Mouse (Mus musculus) neural tube, embryonic 13.5 days (tissue): Measurements from ENCODE around the gene Nfe2. TPM values are rescaled to one million over a fixed set of nuclear protein-coding genes. Genes with fewer than 3 reads are reported as not detected.
"Not testable (repeated sequence)": the region's sequence is repeated elsewhere in the genome, so short reads cannot be mapped to it uniquely, and the experiment has no call there.

Experiments used
- ATAC-seq: fragments of 200-750 bp; cut with Nextera tagmentation; 2 replicates; pipeline ENCODE4 v1.8.0; 2017; ENCODE audit warnings: low read depth, mild to moderate bottlenecking, moderate TSS enrichment, moderate library complexity
- H3K27ac ChIP-seq: fragments of 300-500 bp; sonication (generic); replicated peaks from 2 replicates; pipeline ENCODE4 v1.5.1; 2015; ENCODE audit warnings: moderate library complexity, mild to moderate bottlenecking, inconsistent platforms
- H3K27me3 ChIP-seq: fragments of 300-500 bp; sonication (generic); 2 replicates; pipeline ENCODE4 v1.6.1; 2015; ENCODE audit warnings: mild to moderate bottlenecking, inconsistent platforms
- H3K36me3 ChIP-seq: fragments of 300-500 bp; sonication (generic); 2 replicates; pipeline ENCODE4 v1.6.1; 2015; ENCODE audit warnings: mild to moderate bottlenecking, inconsistent platforms
- H3K4me1 ChIP-seq: fragments of 300-500 bp; sonication (generic); replicated peaks from 2 replicates; pipeline ENCODE4 v1.6.1; 2015; ENCODE audit warnings: inconsistent platforms
- H3K4me2 ChIP-seq: fragments of 300-500 bp; sonication (generic); 2 replicates; pipeline ENCODE4 v1.6.1; 2015; ENCODE audit warnings: inconsistent platforms, mild to moderate bottlenecking, moderate library complexity
- H3K4me3 ChIP-seq: fragments of 300-500 bp; sonication (generic); 2 replicates; pipeline ENCODE4 v1.5.1; 2015; ENCODE audit warnings: mild to moderate bottlenecking, inconsistent platforms
- H3K9ac ChIP-seq: fragments of 300-500 bp; sonication (generic); 2 replicates; pipeline ENCODE4 v1.6.1; 2015; ENCODE audit warnings: moderate library complexity, mild to moderate bottlenecking, inconsistent platforms
- H3K9me3 ChIP-seq: fragments of 300-500 bp; sonication (generic); 2 replicates; pipeline ENCODE4 v1.6.1; 2016; ENCODE audit warnings: inconsistent platforms
- WGBS: fragments of 180-500 bp; shearing (Covaris S2); methylation state at CpG from one replicate; pipeline ENCODE4 v1.1.7; 2015; 5-methylcytosine and 5-hydroxymethylcytosine counted together
- polyA plus RNA-seq: library from polyadenylated mRNA; unstranded; fragments of >200 nt; fragmentation: Nextera tagmentation; extraction: Ambion mirVana; gene quantifications from 2 replicates; pipeline ENCODE4 v1.2.1, GENCODE M21; 2015

The Nfe2 gene
- polyA plus RNA-seq, 1 experiment from 2014 or later = 1.3 TPM

GRCm38 (mm10) chr15:103285778-103286417, 27.7 kb upstream of the Nfe2 start:
- Histone ChIP-seq H3K27me3 (no peaks in the 10 kb centered on the region), H3K27ac (peak overlapping the region; percentile 75), H3K36me3 (0 out of 2 replicates have a peak, but pooled peaks cover 5% of the 10 kb centered on the region), H3K4me2 (no peak overlapping the region), H3K9me3 (no peaks in the 10 kb centered on the region), H3K4me3 (no peak overlapping the region), H3K9ac (no peak overlapping the region), H3K4me1 (peaks cover 56% of the 10 kb centered on the region)
- 58% methylated on average over 1 of the region's 1 CpGs for WGBS
- ATAC-seq = no peak

- no peaks in the 10 kb centered on the region for H3K27me3 ChIP-seq
- no peak overlapping the region for H3K4me2 ChIP-seq
- H3K36me3 ChIP-seq = no peaks in the 10 kb centered on the region
- H3K4me3 ChIP-seq = no peak overlapping the region
- no peak overlapping the region for H3K9ac ChIP-seq
- H3K27ac ChIP-seq = peak overlapping the region; percentile 75
- ATAC-seq = no peak
- peaks cover 46% of the 10 kb centered on the region for H3K4me1 ChIP-seq
- no peaks in the 10 kb centered on the region for H3K9me3 ChIP-seq
- 38% methylated on average over 2 of the region's 2 CpGs for WGBS
Measured at GRCm38 (mm10) chr15:103284647-103285046, 26.4 kb upstream of the Nfe2 start.

- Histone ChIP-seq H3K9ac (no peak overlapping the region), H3K9me3 (no peaks in the 10 kb centered on the region), H3K4me2 (no peak overlapping the region), H3K36me3 (no peaks in the 10 kb centered on the region), H3K4me3 (no peak overlapping the region), H3K4me1 (peaks cover 42% of the 10 kb centered on the region), H3K27ac (peak overlapping the region; percentile 75; the same call in 1 of the 2 replicates), H3K27me3 (no peaks in the 10 kb centered on the region)
- ATAC-seq = no peak
- 42% methylated on average over 3 of the region's 3 CpGs for WGBS
Measured at GRCm38 (mm10) chr15:103284066-103284465, 25.9 kb upstream of the Nfe2 start.

- Histone ChIP-seq H3K27me3 (no peaks in the 10 kb centered on the region), H3K4me1 (peaks cover 53% of the 10 kb centered on the region), H3K9ac (no peak overlapping the region), H3K36me3 (no peaks in the 10 kb centered on the region), H3K9me3 (no peaks in the 10 kb centered on the region), H3K4me3 (no peak overlapping the region), H3K4me2 (no peak overlapping the region), H3K27ac (no peak overlapping the region)
- ATAC-seq = no peak
- WGBS = 91% methylated on average over 3 of the region's 3 CpGs
Measured at GRCm38 (mm10) chr15:103281465-103282205, 23.4 kb upstream of the Nfe2 start.

- 67% methylated on average over 3 of the region's 3 CpGs for WGBS
- H3K9ac ChIP-seq = no peak overlapping the region
- no peak for ATAC-seq
Measured at GRCm38 (mm10) chr15:103280817-103281464, 22.7 kb upstream of the Nfe2 start.

GRCm38 (mm10) chr15:103279750-103280149, 21.5 kb upstream of the Nfe2 start:
- no peak overlapping the region for H3K4me2 ChIP-seq
- no peaks in the 10 kb centered on the region for H3K36me3 ChIP-seq
- whole genome bisulfite sequencing = 51% methylated on average over 3 of the region's 3 CpGs
- H3K27me3 ChIP-seq = no peaks in the 10 kb centered on the region
- no peak overlapping the region for H3K9ac ChIP-seq
- H3K4me3 ChIP-seq = no peak overlapping the region
- peaks cover 38% of the 10 kb centered on the region for H3K4me1 ChIP-seq
- H3K27ac ChIP-seq = 0 out of 2 replicates have a peak overlapping the region, but pooled peaks have one; percentile 54
- no peak for ATAC-seq
- no peaks in the 10 kb centered on the region for H3K9me3 ChIP-seq

More at GRCm38 (mm10) chr15:103280817-103281464, 22.7 kb upstream of the Nfe2 start:
- no peaks in the 10 kb centered on the region for H3K36me3 ChIP-seq
- H3K27me3 ChIP-seq = no peaks in the 10 kb centered on the region
- H3K27ac ChIP-seq = no peak overlapping the region
- H3K4me3 ChIP-seq = no peak overlapping the region
- H3K4me2 ChIP-seq = no peak overlapping the region
- no peaks in the 10 kb centered on the region for H3K9me3 ChIP-seq
- H3K4me1 ChIP-seq = peaks cover 49% of the 10 kb centered on the region

GRCm38 (mm10) chr15:103277949-103278348, 19.7 kb upstream of the Nfe2 start:
- Histone ChIP-seq H3K4me1 (peaks cover 50% of the 10 kb centered on the region), H3K36me3 (no peaks in the 10 kb centered on the region), H3K27me3 (no peaks in the 10 kb centered on the region), H3K27ac (peak overlapping the region; percentile 77), H3K4me2 (peak overlapping the region; percentile 17), H3K9ac (peak overlapping the region; percentile 49; the same call in 1 of the 2 replicates), H3K9me3 (no peaks in the 10 kb centered on the region), H3K4me3 (no peak overlapping the region)
- 19% methylated on average over 7 of the region's 7 CpGs for WGBS
- peak; percentile 55; the same call in 1 of the 2 replicates for ATAC-seq

GRCm38 (mm10) chr15:103275943-103276342, 17.7 kb upstream of the Nfe2 start:
- H3K36me3 ChIP-seq, H3K27ac ChIP-seq: not testable (repeated sequence)
- 94% methylated on average over 3 of the region's 3 CpGs for WGBS

GRCm38 (mm10) chr15:103272419-103273279, 14.4 kb upstream of the Nfe2 start, which contains the start of gene Copz1:
Copz1 (plus strand) TSS chr15:103272714.
- no peaks in the 10 kb centered on the region for H3K27me3 ChIP-seq
- peak within 1 kb of the TSS; percentile 77 for H3K27ac ChIP-seq
- WGBS = under 1% methylated on average over 38 of the region's 38 CpGs
- H3K4me2 ChIP-seq = peak within 1 kb of the TSS; percentile 81
- H3K9ac ChIP-seq = peak within 1 kb of the TSS; percentile 90
- no peaks in the 10 kb centered on the region for H3K36me3 ChIP-seq
- peak; percentile 99 for ATAC-seq
- H3K4me1 ChIP-seq = peaks cover 31% of the 10 kb centered on the region
- peak within 1 kb of the TSS; percentile 88 for H3K4me3 ChIP-seq
- H3K9me3 ChIP-seq = no peaks in the 10 kb centered on the region

More at GRCm38 (mm10) chr15:103275943-103276342, 17.7 kb upstream of the Nfe2 start:
- not testable (repeated sequence) for H3K9me3 ChIP-seq, ATAC-seq, H3K27me3 ChIP-seq, H3K4me3 ChIP-seq, H3K9ac ChIP-seq, H3K4me2 ChIP-seq
- H3K4me1 ChIP-seq = peaks cover 49% of the 10 kb centered on the region

GRCm38 (mm10) chr15:103268903-103269302, 10.7 kb upstream of the Nfe2 start:
- no peak overlapping the region for H3K4me2 ChIP-seq
- no peak overlapping the region for H3K9ac ChIP-seq
- H3K4me3 ChIP-seq = no peak overlapping the region
- no peaks in the 10 kb centered on the region for H3K9me3 ChIP-seq
- no peak overlapping the region for H3K27ac ChIP-seq
- ATAC-seq = no peak
- WGBS = 87% methylated on average over 4 of the region's 4 CpGs
- H3K36me3 ChIP-seq = no peaks in the 10 kb centered on the region
- peaks cover 9% of the 10 kb centered on the region for H3K4me1 ChIP-seq
- H3K27me3 ChIP-seq = no peaks in the 10 kb centered on the region

GRCm38 (mm10) chr15:103264794-103265193, 6.6 kb upstream of the Nfe2 start:
- Histone ChIP-seq H3K9ac (no peak overlapping the region), H3K9me3 (no peaks in the 10 kb centered on the region), H3K4me1 (no peaks in the 10 kb centered on the region), H3K27me3 (no peaks in the 10 kb centered on the region), H3K4me2 (no peak overlapping the region), H3K4me3 (no peak overlapping the region), H3K27ac (no peak overlapping the region), H3K36me3 (no peaks in the 10 kb centered on the region)
- ATAC-seq = no peak
- 90% methylated on average over 2 of the region's 2 CpGs for WGBS
